Mouse (Mus musculus) testis, adult 2 months (tissue): ENCODE data around the gene Rnf220.

Experiments
- CTCF ChIP-seq: fragments of 200-500 bp; IDR thresholded peaks from 2 replicates; pipeline ENCODE4 v1.5.1; 2012; ENCODE audit warnings: low read depth, mild to moderate bottlenecking, inconsistent platforms, low read length, moderate library complexity; ENCODE audit not compliant: control insufficient read depth, insufficient read depth, insufficient replicate concordance
- POLR2A ChIP-seq: fragments of 200-500 bp; IDR thresholded peaks from 2 replicates; pipeline ENCODE4 v1.6.1; 2012; ENCODE audit warnings: low read depth, mild to moderate bottlenecking, inconsistent platforms, low read length, moderate library complexity; ENCODE audit not compliant: control insufficient read depth

DNA sequence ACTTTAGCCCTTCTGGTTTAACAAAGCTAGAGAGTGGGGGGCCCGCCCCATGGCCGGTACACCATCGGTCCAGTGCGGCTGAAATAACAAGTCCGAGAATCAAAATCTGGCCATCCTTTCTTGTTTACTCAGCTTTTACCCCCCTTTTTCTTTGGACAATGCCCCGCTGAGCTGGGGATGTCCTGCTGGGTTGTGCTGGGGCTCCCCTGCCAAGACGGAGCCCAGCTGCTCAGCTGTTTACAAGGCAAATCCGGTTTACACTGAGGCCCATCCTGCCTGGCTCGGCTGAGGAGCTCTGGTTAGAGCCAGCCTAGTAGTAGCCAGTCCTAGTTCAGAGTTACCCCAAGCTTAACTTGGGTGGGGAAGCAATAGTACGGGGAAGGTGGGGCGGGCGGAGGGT is 154.1 kb downstream of the Rnf220 start:
- no peak for TF ChIP-seq CTCF
- no peak for TF ChIP-seq POLR2A
